In the genomic region with DNA sequence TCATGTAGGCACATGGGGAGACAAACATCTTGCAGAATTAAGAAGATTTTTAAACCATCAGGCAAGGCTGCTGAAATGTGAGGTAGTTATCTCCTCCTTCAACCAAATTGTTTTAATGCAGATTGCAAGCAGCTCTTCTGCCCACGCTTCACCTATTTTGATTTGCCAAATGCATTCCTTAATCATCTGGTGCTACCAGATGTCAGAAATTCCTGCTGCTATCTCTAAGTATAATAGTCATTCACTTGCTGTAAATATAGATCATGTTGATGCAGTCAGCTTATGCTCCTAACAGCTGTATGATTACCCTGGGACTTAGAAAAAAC, we compare ENCODE assay signal across 11 mouse cellular contexts.
"Had no signal": no experiment of that assay in that cellular context is flagged by ENCODE, and none has a peak within 500 bp of the region (broad histone marks: within the 10 kb centered on the region; RNA-seq: fewer than 3 reads in every experiment).

No protein-coding gene starts in this region.

- H3K4me1 ChIP-seq: intestine, embryonic 15.5 days; limb, embryonic 10.5 days; liver, embryonic 15.5 days; midbrain, embryonic 15.5 days; neural tube, embryonic 12.5 days had no signal

- H3K27ac ChIP-seq: intestine, embryonic 15.5 days; limb, embryonic 10.5 days; liver, embryonic 15.5 days; midbrain, embryonic 15.5 days; neural tube, embryonic 12.5 days had no signal

- H3K27me3 ChIP-seq: intestine, embryonic 15.5 days; liver, embryonic 15.5 days; midbrain, embryonic 15.5 days; neural tube, embryonic 12.5 days had no signal

- H3K36me3 ChIP-seq: intestine, embryonic 15.5 days; limb, embryonic 10.5 days; liver, embryonic 15.5 days; midbrain, embryonic 15.5 days; neural tube, embryonic 12.5 days had no signal

- DNase-seq: kidney, postnatal 4 days; lung, embryonic 14.5 days; lung, postnatal 10 days; lung, postnatal 4 days; right cerebral cortex, postnatal 14 days; thymus, postnatal 4 days had no signal

- H3K4me3 ChIP-seq: intestine, embryonic 15.5 days; limb, embryonic 10.5 days; liver, embryonic 15.5 days; midbrain, embryonic 15.5 days; neural tube, embryonic 12.5 days had no signal
